Comparison of ENCODE assay signal across 18 mouse cellular contexts in genomic region chr7:89193459-89193858, GRCm38 (mm10).
DNase-seq lines count a peak whose midpoint lies in the region; ATAC-seq lines count a peak whose summit lies in the region.
"Had no signal": no experiment of that assay in that cellular context is flagged by ENCODE, and none has a peak within 500 bp of the region (broad histone marks: within the 10 kb centered on the region; RNA-seq: fewer than 3 reads in every experiment).

No protein-coding gene starts in this region.

- no peak for ATAC-seq in heart, embryonic 15.5 days (replicated peaks; ENCODE audit: insufficient number of reproducible peaks, insufficient read depth, low FRiP score, low read depth)
- ATAC-seq in limb, embryonic 12.5 days (ENCODE audit: insufficient number of reproducible peaks, insufficient read depth, low FRiP score, low TSS enrichment, low read depth): no peak
- ATAC-seq: forebrain, embryonic 14.5 days; hindbrain, postnatal 0 days; liver, embryonic 12.5 days had no signal

- 0 out of 2 replicates have a peak overlapping the region, but pooled peaks have one; percentile 34 for H3K27ac ChIP-seq in heart, embryonic 15.5 days
- peak overlapping the region; percentile 37; the same call in 1 of the 2 replicates for H3K27ac ChIP-seq in limb, embryonic 12.5 days
- no peak overlapping the region for H3K27ac ChIP-seq in limb, embryonic 10.5 days
- H3K27ac ChIP-seq: hindbrain, embryonic 10.5 days; hindbrain, postnatal 0 days; liver, embryonic 12.5 days had no signal

- no peaks in the 10 kb centered on the region for H3K9me3 ChIP-seq in heart, embryonic 15.5 days (replicated peaks)
- no peaks in the 10 kb centered on the region for H3K9me3 ChIP-seq in limb, embryonic 12.5 days
- H3K9me3 ChIP-seq in limb, embryonic 10.5 days (replicated peaks): no peaks in the 10 kb centered on the region
- H3K9me3 ChIP-seq: hindbrain, embryonic 10.5 days; liver, embryonic 12.5 days had no signal

- H3K4me2 ChIP-seq in heart, embryonic 15.5 days: no peak overlapping the region
- H3K4me2 ChIP-seq in limb, embryonic 12.5 days: no peak overlapping the region
- H3K4me2 ChIP-seq: liver, embryonic 12.5 days had no signal

- no peak overlapping the region for H3K4me3 ChIP-seq in heart, embryonic 15.5 days
- no peak overlapping the region for H3K4me3 ChIP-seq in limb, embryonic 12.5 days (replicated peaks)
- H3K4me3 ChIP-seq in limb, embryonic 10.5 days: no peak overlapping the region
- H3K4me3 ChIP-seq: hindbrain, embryonic 10.5 days; liver, embryonic 12.5 days; myocyte had no signal

- no peaks in the 10 kb centered on the region for H3K36me3 ChIP-seq in heart, embryonic 15.5 days
- no peaks in the 10 kb centered on the region for H3K36me3 ChIP-seq in limb, embryonic 12.5 days
- H3K36me3 ChIP-seq in limb, embryonic 10.5 days: no peaks in the 10 kb centered on the region
- H3K36me3 ChIP-seq: hindbrain, embryonic 10.5 days; liver, embryonic 12.5 days had no signal

- H3K9ac ChIP-seq in heart, embryonic 15.5 days: no peak overlapping the region
- H3K9ac ChIP-seq in limb, embryonic 12.5 days (replicated peaks): no peak overlapping the region
- H3K9ac ChIP-seq: liver, embryonic 12.5 days had no signal

- 53% methylated on average over 5 of the region's 5 CpGs for WGBS in heart, embryonic 15.5 days
- 58% methylated on average over 5 of the region's 5 CpGs for WGBS in limb, embryonic 12.5 days
- WGBS in limb, embryonic 10.5 days: 89% methylated on average over 5 of the region's 5 CpGs

- DNase-seq in heart, adult 11 months: no peak
- no peak for DNase-seq in limb, embryonic 10.5 days (ENCODE audit: low spot score)
- peak; percentile 54 for DNase-seq in fibroblast of lung, adult 2 months (ENCODE audit: low read depth)
- peak; percentile 33 for DNase-seq in skeletal muscle tissue, adult 2 months (ENCODE audit: low read depth, low spot score)
- no peak for DNase-seq in thymus, postnatal 25 days
- DNase-seq: cerebellum, adult 18-20 months; cerebellum, postnatal 36 days; gastrocnemius, postnatal 14 days; kidney, adult 2 months; midbrain, embryonic 14.5 days; spleen, adult 18-20 months had no signal

- no peaks in the 10 kb centered on the region for H3K4me1 ChIP-seq in heart, embryonic 15.5 days (replicated peaks)
- peaks cover 18% of the 10 kb centered on the region for H3K4me1 ChIP-seq in limb, embryonic 12.5 days (replicated peaks)
- no peaks in the 10 kb centered on the region for H3K4me1 ChIP-seq in limb, embryonic 10.5 days
- H3K4me1 ChIP-seq: liver, embryonic 12.5 days had no signal

- no peaks in the 10 kb centered on the region for H3K27me3 ChIP-seq in heart, embryonic 15.5 days
- no peaks in the 10 kb centered on the region for H3K27me3 ChIP-seq in limb, embryonic 12.5 days
- no peaks in the 10 kb centered on the region for H3K27me3 ChIP-seq in limb, embryonic 10.5 days (ENCODE audit: low read depth, poor library complexity, severe bottlenecking)
- H3K27me3 ChIP-seq: liver, embryonic 12.5 days had no signal

Comparison
In these comparisons a context has a peak if more than half of its experiments do, and no peak if none do; other contexts are left out.
1. DNase-seq: peak in fibroblast of lung, adult 2 months (single experiment) and skeletal muscle tissue, adult 2 months (single experiment); none in heart, adult 11 months (single experiment), limb, embryonic 10.5 days (single experiment) and thymus, postnatal 25 days (single experiment).